23 mouse cellular contexts compared by ENCODE assay signal in genomic region chr4:139799436-139800100, GRCm38 (mm10). TPM values are rescaled to one million over a fixed set of nuclear protein-coding genes. Genes with fewer than 3 reads are reported as not detected.
A peak's percentile ranks its signal among the peaks of the same experiment; 100 is the strongest.
DNase-seq lines count a peak whose midpoint lies in the region; ATAC-seq and TF ChIP-seq lines count a peak whose summit lies in the region.
"Had no signal": no experiment of that assay in that cellular context is flagged by ENCODE, and none has a peak within 500 bp of the region (broad histone marks: within the 10 kb centered on the region; RNA-seq: fewer than 3 reads in every experiment).

No protein-coding gene starts in this region.

- TF ChIP-seq EP300 in lung, postnatal 0 days (IDR thresholded peaks at IDR 0.05) = no peak

- WGBS in lung, postnatal 0 days = 44% methylated on average over 9 of the region's 10 CpGs

- peaks cover 56% of the 10 kb centered on the region for H3K27me3 ChIP-seq in E14TG2a.4 (ENCODE audit: insufficient read depth, low read length)
- no peaks in the 10 kb centered on the region for H3K27me3 ChIP-seq in lung, postnatal 0 days (replicated peaks; ENCODE audit: insufficient read depth, low read length)
- H3K27me3 ChIP-seq in splenic B cell, adult 2 months (ENCODE audit: control insufficient read depth, insufficient read depth, low read length, poor library complexity, severe bottlenecking) = no peaks in the 10 kb centered on the region
- H3K27me3 ChIP-seq: liver, embryonic 15.5 days had no signal

- H3K4me2 ChIP-seq in lung, postnatal 0 days (replicated peaks; ENCODE audit: low read depth, low read length) = no peak overlapping the region
- H3K4me2 ChIP-seq: limb, embryonic 15.5 days; liver, embryonic 15.5 days; midbrain, embryonic 12.5 days had no signal

- H3K4me1 ChIP-seq in E14TG2a.4 (replicated peaks; ENCODE audit: low read depth, low read length) = peaks cover 29% of the 10 kb centered on the region
- H3K4me1 ChIP-seq in lung, postnatal 0 days (ENCODE audit: insufficient read depth, low read depth, low read length) = no peaks in the 10 kb centered on the region
- H3K4me1 ChIP-seq: liver, embryonic 15.5 days had no signal

- peak; percentile 53 for DNase-seq in thymus, postnatal 14 days
- no peak for DNase-seq in thymus, postnatal 0 days (ENCODE audit: low spot score)
- DNase-seq in lung, postnatal 0 days (ENCODE audit: low spot score) = peak; percentile 48
- peak; percentile 28 for DNase-seq in splenic B cell, adult 2 months (ENCODE audit: low read depth, low spot score)
- no peak for DNase-seq in yolk sac, embryonic 10.5 days (ENCODE audit: low spot score)
- DNase-seq in layer of hippocampus, postnatal 14 days (ENCODE audit: low spot score in 2 of 2) = no peak
- DNase-seq: adrenal gland, adult 2 months; cerebellum, adult 2 months; cerebellum, postnatal 36 days; gastrocnemius, postnatal 36 days; kidney, adult 18-20 months; right cerebral cortex, postnatal 14 days had no signal

- no peaks in the 10 kb centered on the region for H3K36me3 ChIP-seq in E14TG2a.4 (ENCODE audit: insufficient read depth, low read length)
- H3K36me3 ChIP-seq in lung, postnatal 0 days (ENCODE audit: insufficient read depth, low read length) = no peaks in the 10 kb centered on the region
- H3K36me3 ChIP-seq in splenic B cell, adult 2 months (ENCODE audit: control insufficient read depth, insufficient read depth, low read length, poor library complexity, severe bottlenecking) = no peaks in the 10 kb centered on the region
- H3K36me3 ChIP-seq: limb, embryonic 15.5 days; liver, embryonic 15.5 days; midbrain, embryonic 12.5 days had no signal

- H3K4me3 ChIP-seq in E14TG2a.4 (replicated peaks; ENCODE audit: low read length) = no peak overlapping the region
- H3K4me3 ChIP-seq in lung, postnatal 0 days (ENCODE audit: low read depth, low read length) = no peak overlapping the region
- H3K4me3 ChIP-seq: limb, embryonic 15.5 days; liver, embryonic 15.5 days; midbrain, embryonic 12.5 days had no signal

- peak; percentile 19; the same call in 1 of the 2 replicates for TF ChIP-seq CTCF in E14TG2a.4 (conservative IDR thresholded peaks at IDR 0.05; ENCODE audit: low read length)
- 0 out of 2 replicates have a peak, but pooled peaks have one; percentile 11 for TF ChIP-seq CTCF in lung, postnatal 0 days (IDR thresholded peaks at IDR 0.05)

- peaks cover 5% of the 10 kb centered on the region; the same call in 1 of the 2 replicates for H3K9me3 ChIP-seq in E14TG2a.4 (ENCODE audit: low read length)
- H3K9me3 ChIP-seq in lung, postnatal 0 days (ENCODE audit: low read length) = no peaks in the 10 kb centered on the region
- H3K9me3 ChIP-seq: limb, embryonic 15.5 days; liver, embryonic 15.5 days; midbrain, embryonic 12.5 days had no signal

- peak; percentile 62 for ATAC-seq in lung, postnatal 0 days
- ATAC-seq: forebrain, embryonic 14.5 days had no signal

- H3K9ac ChIP-seq in lung, postnatal 0 days (replicated peaks; ENCODE audit: low read depth) = no peak overlapping the region
- H3K9ac ChIP-seq: limb, embryonic 15.5 days; liver, embryonic 15.5 days; midbrain, embryonic 12.5 days had no signal

- no peak overlapping the region for H3K27ac ChIP-seq in lung, postnatal 0 days (ENCODE audit: low read length)
- H3K27ac ChIP-seq: kidney, postnatal 0 days; limb, embryonic 15.5 days; liver, embryonic 15.5 days; midbrain, embryonic 12.5 days had no signal

RNA-seq across cellular contexts. Expression of gene Pax7, which starts 33.8 kb away (rescaled TPM):
- polyA plus RNA-seq in thymus, postnatal 0 days (2015; fragmentation: Nextera tagmentation; extraction: Ambion mirVana) = 0.04 and 0.09 TPM in 2 replicates
- not detected in 2 replicates for polyA plus RNA-seq in lung, postnatal 0 days (2015; fragmentation: Nextera tagmentation; extraction: Ambion mirVana)
- total RNA-seq in layer of hippocampus, postnatal 14 days (2021) = under 1 TPM in 1 of 2 experiments, not detected in 1; 0.07 TPM
- total RNA-seq: adrenal gland, adult 2 months; hematopoietic stem cell, adult 5-6 weeks; left cerebral cortex, postnatal 36 days; megakaryocyte progenitor cell, adult 5-6 weeks had no signal
- polyA plus RNA-seq: adrenal gland, adult 2 months; heart, embryonic 16.5 days; kidney, postnatal 0 days; urinary bladder, adult 2 months had no signal

Comparison
In these comparisons a context has a peak if more than half of its experiments do, and no peak if none do; other contexts are left out.
1. DNase-seq: peak in thymus, postnatal 14 days (single experiment), lung, postnatal 0 days (single experiment) and splenic B cell, adult 2 months (single experiment); none in thymus, postnatal 0 days (single experiment), yolk sac, embryonic 10.5 days (single experiment) and layer of hippocampus, postnatal 14 days (0 of 2).